Mouse (Mus musculus) spleen, adult 2 months (tissue): ENCODE measurements around the gene Rbfox1.

Experiments used
- CTCF ChIP-seq: fragments of 200-500 bp; IDR thresholded peaks from 2 replicates; pipeline ENCODE4 v1.5.1; 2011; ENCODE audit warnings: mild to moderate bottlenecking, inconsistent platforms; ENCODE audit not compliant: insufficient read depth, insufficient read length, insufficient replicate concordance; ENCODE audit errors: extremely low read depth
- POLR2A ChIP-seq: fragments of 200-500 bp; IDR thresholded peaks from 2 replicates; pipeline ENCODE4 v1.6.1; 2011; ENCODE audit warnings: low read depth, low read length, inconsistent platforms

DNA sequence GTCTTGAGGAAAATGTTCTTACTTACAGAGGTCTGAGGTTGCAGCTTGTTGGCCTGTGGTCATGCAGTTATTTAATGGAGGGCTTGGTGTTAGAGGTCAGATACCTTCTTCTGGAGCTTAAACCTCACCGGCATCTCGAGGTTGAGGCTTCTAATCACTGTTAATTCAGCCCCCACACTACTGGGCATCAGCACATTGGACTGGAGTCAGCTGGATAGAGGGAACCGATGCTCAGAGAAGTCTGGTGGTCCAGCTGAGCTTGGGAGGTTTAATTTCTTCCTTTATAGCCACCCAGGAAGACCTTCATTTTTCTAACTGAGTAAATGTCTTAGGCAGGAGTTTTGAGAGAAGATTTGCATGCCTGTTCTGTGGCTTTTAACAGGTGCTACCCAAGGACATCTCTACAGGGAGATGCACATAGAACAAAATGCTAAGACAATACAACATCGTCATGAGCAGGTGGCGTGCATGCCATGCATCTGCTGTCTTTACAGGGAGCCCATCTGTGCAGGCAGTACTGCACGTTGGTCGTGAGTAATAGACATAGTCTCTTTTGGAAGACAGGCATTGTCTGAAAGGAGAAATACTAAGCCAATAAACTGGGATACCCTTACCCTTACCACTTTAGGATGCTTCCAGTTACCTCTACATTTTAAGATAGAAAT is 199.7 kb downstream of the Rbfox1 start:
- TF ChIP-seq CTCF = no peak
- TF ChIP-seq POLR2A = no peak
